Mouse (Mus musculus) cerebellum, adult 18-20 months (tissue): ENCODE data around the gene Ang.

Experiments used
- DNase-seq, 2 experiments: peaks; one replicate each; pipeline ENCODE4 v3.0.0; 2021

The Ang gene

GRCm38 (mm10) chr14:51088970-51089673, 1.8 kb upstream of the Ang start:
- DNase-seq, result peak; percentile 95 to 97

GRCm38 (mm10) chr14:51089674-51090076, 1.3 kb upstream of the Ang start:
- DNase-seq, result no peak

DNA sequence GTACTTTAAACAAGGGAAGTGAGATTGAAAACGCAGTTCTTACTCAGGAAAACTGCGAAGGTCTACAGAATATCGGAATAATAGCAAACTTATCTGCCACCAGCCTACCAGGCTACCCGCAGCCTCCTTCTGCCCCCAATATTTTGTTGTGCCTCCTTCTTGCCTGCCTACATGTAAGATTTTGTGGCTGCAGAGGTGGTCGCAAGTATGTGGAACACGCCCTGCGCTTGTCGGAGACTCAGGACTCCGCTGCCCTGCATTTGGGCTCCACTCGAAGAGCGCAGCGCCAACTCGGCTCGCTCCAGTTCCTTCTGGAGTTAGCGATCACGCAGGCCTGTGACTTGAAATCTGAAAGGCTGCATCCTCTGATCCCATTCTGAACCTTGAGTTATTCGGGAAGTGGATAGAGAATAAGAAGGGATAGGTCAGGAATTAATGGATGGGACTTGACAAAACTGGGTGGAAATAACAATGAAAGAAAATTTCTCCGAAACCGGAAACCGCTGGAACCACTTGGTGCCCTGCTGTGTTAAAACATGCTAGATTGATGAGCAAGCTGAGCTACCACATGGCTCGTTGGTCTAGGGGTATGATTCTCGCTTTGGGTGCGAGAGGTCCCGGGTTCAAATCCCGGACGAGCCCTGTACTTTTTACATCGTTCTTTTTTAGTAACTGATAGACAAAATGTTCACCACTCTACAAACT, 721 bp upstream of the Ang start:
- DNase-seq, result peak; percentile 69 to 86

DNA sequence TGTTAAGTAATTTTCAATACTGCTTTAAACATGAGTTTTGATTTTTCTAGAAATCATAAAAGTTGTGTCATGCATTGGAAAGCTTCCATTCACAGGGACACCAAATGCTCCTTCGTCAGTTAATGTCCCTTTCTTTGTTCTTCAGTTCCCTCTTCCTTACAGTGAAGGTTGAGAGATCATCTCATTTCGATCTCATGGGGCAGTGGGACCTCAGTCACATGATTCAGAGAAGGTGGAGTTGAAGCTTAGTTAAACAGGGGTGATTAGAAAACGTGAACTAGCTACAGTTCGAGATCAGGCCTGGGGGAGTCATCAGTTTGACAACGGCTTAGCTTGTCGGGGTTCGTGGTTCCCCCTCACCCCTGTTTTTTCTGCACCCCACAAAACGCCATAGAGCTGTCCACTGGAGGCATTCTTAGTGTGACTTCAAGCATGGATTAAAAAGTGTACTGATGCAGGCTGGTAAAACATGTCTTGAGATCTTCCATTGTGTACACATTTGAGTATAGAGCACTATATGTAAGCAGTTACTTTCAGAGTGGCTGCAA, 1.2 kb downstream of the Ang start:
- no peak for DNase-seq

DNA sequence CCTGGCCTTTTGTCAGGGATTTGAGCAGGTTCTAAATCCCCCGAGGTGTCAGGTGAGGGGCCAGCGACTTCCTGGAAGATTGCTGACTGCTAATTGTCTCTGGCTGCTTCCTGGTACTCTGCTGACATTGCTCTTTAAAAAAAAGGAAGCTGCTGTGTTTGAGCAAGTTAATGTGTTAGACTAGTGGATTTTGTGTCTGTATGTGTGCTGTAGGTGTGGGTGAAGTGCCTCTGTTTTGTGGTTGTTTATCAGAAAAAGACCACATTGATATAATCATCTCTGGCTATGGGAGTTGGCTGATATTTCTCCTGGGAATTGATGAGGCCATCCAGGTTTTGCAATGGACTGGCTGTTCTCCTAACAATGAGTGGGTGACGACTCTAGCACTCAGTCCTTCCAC, 2.5 kb downstream of the Ang start:
- DNase-seq, result no peak

- DNase-seq, result no peak
Observed at GRCm38 (mm10) chr14:51094096-51094875, 3.3 kb downstream of the Ang start.

- no peak for DNase-seq
Observed at GRCm38 (mm10) chr14:51094921-51095320, 4.0 kb downstream of the Ang start.

GRCm38 (mm10) chr14:51095736-51096524, 5.0 kb downstream of the Ang start:
- DNase-seq, result no peak

DNA sequence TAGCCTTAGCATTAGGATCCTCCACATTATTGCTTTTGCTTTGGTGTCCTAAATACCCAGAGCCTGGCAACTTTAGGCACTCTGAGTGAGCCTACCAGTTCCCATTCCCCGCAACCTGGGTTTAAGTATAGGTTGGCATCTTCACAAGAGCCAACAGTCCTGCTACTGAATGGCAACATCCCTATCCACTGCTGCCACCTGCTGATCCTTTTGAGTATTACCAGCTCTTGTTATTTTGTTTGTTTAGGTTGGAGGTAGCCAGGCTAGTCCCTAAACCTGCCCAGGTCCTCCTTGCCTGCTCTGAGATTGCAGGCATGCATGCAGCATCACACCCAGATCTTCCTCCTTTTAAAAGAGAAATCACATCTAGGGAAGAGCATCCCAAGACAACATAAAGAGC, 7.3 kb downstream of the Ang start:
- DNase-seq, result peak; percentile 80 to 85

DNA sequence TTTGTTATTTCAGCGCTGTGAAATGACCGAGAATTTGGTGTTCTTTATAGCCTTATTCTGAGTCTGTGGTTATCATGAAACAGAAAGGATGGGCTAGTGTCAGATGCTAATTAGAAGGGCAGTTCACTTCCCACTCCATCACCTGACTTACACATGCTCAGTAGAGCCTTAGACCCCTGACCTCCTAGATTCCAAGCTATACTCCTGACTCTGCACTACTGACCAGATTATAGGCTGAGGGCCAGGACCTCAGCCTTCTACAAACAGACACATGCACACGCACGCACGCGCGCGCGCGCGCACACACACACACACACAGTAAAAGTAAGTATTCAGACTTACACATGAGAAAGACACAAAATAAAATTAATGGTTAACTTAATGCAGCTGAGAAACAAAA, 8.0 kb downstream of the Ang start:
- DNase-seq, result no peak

- DNase-seq, result no peak
Observed at GRCm38 (mm10) chr14:51101284-51101683, 10.3 kb downstream of the Ang start.

DNA sequence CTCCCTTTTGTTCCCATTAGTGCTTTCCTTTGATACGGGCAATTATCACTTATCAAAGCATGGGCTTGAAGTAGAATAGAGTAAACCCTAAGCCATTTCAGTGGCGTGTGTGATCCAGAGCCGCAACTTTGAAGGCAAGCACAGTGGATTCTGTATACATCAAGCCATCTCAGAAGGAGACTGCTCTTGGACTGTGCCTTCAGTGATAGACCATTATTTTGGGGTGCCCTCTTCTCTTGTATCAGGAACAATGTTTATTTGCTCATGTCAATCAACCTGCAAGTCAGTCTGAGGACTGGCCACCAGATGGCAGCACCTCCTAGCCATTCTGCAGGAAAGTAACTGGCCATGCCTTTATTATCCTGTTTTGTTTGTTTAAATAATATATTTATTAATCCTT, 12.3 kb downstream of the Ang start:
- DNase-seq, result peak; percentile 61 to 72

DNA sequence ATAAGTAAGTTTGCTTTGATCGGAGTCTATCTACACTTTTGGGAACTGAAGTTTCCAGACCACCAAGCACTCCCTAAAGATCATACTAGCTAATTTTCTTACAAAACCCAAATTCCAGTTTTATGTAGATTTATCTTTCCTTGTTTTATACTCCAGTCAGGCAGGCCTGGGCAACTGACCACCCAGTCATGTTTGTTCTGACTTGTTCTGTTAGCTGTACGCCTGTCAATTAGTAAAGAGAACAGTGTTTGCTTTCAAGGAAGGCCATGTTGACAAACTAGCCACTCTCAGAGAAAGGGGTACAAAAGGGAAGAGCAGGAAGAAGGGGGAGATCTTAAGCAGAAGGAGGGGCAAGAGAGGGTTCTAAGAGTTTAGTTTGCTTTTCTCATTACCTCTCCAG, 13.4 kb downstream of the Ang start:
- DNase-seq, result no peak

DNA sequence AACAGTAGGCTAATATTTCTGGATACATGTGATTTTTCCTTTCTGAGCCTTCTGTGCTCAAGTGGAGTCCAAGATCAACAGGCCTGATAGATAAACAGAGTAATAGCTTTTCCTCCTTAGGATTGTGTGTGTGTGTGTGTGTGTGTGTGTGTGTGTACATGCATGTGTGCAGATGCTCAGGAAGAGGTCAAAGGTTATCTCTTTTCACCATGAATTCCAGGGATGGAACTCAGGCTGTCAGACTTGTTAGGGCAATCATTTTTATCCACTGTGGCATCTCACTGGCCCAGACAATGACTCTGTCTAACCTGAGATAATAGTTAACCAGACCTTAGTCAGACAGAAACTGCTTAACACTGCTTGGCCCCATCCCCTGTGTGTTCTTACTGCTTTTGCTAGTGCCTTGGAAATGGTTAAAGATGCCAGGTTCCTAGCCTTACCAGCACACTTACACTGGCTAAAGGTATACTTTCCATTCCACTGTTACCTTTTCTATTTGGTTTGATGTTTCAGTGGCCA, 15.6 kb downstream of the Ang start:
- no peak for DNase-seq

DNA sequence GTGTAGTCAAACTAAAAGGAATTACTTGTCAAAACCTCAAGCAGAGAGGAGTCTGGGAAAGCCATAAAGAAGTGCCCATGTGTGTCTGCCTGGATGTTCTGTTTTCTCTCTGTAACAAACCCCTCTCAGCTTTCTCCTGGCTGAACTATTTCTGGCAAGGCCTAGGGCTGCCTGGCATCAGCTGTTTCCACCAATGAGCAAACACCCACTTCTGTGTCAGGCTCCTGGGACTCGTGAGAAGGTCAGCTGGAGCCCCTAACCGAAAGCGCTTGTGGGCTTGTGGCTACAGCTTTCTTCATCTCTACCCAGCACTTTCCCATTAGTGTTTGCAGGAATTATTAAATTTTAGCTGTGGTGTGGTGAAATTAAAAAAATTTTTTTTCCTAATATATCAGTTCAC, 21.0 kb downstream of the Ang start:
- no peak for DNase-seq

DNA sequence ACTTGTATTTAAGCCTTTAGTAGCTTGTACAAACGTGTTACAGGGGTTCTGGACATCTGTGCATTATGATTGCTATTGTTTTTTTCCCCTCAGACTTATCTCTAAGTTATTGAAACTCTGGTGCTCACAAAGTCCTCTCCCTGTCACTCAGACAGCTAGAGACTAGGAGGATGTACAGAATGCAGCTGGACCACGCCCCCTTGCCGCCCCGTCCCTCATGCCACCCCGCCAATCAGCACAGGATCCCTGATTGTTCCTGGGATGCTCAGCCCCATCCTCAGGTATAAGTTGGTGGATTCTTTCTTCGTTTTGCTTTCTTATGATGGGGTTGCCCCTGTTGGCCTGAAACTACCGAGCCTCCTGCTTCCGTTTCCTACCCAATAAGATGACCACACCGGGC, 22.5 kb downstream of the Ang start:
- DNase-seq, result no peak

DNA sequence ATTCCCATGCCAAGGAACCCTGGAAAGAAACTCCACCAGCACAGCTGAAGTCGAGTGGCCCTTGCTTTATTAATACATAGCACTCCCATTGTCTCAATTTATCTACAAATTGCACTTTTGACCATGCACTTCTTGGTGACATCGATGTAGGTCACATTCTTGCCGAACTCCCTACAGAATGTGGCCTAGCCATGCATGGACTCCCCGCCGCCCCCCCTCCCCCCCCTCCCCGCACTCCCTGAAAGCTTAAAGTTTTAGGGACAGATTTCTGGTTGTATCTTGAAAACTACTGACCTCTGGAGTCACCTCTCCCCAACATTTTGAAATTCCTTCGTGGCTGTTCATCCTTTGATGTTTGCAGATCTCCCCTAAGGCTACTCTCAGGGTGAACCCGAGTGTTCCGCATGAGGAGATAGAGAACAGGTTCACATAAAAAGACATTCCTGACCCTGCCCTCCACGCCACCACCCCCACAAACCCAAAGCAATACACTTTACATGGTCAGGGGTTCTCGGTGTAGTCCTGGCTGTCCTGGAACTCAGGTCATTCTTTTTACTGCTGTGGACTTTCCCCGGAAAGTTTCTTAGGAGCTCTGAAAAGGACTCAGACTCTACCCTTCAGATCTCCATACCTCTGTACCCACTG, 23.1 kb downstream of the Ang start, which contains the start of gene Eddm3b:
Gene Eddm3b, plus strand, starts transcription at position 511 of the 645 bp plus-strand sequence.
- no peak for DNase-seq

DNA sequence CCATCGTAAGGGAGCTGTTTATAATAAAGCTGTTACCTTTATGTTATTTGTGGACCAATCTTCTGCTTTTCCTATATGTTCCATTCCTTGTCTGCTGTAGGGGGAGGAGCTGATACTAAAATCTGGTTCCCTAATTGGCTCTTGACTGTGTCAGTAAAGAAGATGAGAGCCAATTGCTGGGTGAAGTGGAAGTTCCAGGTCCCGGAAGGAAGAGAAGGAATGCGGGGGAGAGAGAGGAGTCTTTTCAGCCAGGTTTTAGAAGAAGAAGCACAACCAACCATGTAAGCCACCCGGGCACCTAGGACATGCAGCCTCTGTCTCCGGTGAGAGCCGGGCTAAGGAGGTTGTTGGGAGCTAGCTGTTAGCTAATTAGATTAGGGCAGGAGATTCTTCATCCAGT, 34.7 kb downstream of the Ang start:
- DNase-seq, result no peak

DNA sequence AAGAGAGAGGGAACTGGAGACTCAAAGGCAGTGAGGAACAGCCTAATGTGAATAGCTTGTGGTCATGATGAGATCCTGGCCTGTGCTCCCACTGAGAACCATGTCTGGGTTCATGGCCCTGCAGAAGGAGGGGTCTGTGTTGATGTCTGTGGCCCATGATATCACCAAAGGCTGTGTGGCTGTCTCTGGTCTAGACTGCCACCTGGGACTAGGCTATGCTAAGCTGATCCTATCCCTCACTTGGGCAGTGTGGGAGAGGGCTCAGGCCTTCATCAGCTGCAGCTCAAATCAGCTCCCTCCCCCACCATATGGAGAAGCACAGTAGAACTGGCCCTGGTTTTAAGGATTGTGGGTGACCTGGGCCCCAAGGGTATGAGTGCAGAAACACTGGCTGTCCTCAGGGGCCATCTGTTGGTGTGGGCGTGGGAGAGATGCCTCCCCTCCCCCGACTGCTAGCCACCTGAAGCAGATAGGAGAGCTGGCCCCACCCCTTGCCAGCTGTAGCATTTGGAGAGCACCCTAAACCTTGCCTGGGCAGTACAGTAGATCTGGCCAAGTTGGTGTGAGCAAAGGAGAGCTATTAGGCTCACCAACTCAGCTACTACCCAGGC, 36.8 kb downstream of the Ang start:
- DNase-seq, result no peak

DNA sequence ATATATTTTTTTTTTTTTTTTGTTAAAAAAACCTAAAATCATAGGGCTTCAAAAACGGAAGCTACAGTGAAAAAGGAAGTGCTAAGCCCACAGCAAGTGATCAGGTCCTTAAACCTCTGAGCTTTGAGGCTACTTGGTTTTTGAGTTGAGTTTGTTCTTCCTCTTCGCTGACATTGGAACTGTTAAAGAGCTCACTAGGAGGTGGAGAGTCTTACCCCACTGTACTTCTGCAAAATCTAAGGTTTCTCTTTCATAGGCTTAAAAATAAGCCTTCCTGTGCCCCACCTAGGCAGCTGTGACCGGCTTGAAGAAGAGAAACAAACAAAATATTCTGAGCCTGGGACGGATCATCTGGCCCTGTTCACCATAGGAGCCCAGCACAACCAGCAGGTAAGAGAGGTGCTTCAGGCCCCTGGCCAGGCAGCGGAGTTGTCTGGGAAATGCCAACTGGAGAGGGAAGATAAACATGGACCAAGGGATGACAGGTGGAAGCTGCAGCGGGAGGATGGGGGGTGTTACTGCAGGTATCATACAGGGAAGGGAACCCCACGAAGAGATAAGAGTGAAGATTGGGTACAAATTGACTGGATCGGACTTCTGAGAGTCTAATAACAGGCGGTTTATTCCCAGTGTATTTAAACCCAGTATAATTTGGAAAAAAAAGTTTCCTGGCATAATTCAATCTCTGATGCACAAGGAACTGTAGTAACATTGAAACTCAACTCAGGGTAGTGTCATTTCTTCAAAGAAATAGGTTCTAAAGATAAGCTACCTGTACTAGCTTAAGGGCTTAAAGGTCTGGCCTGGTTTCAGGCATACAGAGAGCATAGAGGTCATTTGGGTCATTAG, 38.0 kb downstream of the Ang start:
- no peak for DNase-seq

DNA sequence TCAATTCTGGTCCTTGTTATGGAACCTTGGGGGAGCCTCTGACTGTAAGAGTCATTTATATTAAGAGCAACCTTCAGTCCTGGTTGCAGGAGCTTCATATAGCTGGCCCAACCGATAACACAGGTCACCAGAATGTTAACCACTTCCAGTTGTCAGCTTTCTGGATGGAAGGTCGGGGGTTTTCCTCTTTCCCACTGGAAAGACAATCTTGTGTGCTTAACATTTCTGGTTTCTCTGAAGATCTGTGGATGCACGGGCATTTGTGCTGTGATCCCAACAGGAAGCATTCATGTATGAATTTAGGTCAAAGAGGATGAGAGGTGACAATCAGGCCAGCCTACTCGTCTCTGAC, 38.6 kb downstream of the Ang start:
- no peak for DNase-seq
